Comparison of ENCODE assay signal across 8 mouse cellular contexts in the genomic region with DNA sequence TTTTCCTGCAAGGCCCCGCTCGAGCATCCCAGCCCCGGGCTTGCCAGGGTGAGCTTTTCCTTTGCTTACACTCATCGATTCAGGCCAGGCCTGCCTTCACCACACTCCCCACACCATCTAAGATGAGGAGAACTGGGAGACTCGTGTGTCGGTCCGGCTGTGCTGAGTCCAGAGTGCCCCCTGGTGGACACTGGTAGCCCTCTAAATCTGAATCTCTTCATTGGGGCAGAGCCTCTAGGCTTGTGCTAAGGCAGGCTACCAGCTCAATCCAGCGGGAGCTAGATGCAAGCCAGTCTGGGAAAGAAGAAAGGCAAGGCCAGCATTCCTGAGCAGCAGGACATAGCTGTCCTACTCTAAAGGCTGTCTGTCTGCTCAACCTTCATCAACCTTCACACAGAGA. TPM values are rescaled to one million over a fixed set of nuclear protein-coding genes. Genes with fewer than 3 reads are reported as not detected.
DNase-seq lines count a peak whose midpoint lies in the region; ATAC-seq lines count a peak whose summit lies in the region.

No protein-coding gene starts in this region.

- H3K27ac ChIP-seq in hindbrain, embryonic 11.5 days (ENCODE audit: low read depth, low read length): no peak overlapping the region

- no peaks in the 10 kb centered on the region for H3K36me3 ChIP-seq in hindbrain, embryonic 11.5 days (ENCODE audit: control insufficient read depth, insufficient read depth, low read length)

- no peaks in the 10 kb centered on the region for H3K9me3 ChIP-seq in hindbrain, embryonic 11.5 days (ENCODE audit: control insufficient read depth, low read length)

- no peaks in the 10 kb centered on the region for H3K4me1 ChIP-seq in hindbrain, embryonic 11.5 days (replicated peaks; ENCODE audit: control insufficient read depth, insufficient read depth, low read length)

- 25% methylated on average over 8 of the region's 8 CpGs for WGBS in hindbrain, embryonic 11.5 days

- peak; percentile 98 for DNase-seq in ES-CJ7 (ENCODE audit: low read depth, low spot score)
- DNase-seq in cerebellum, adult 11 months: peak; percentile 87
- peak; percentile 88 for DNase-seq in hindbrain, embryonic 11.5 days (ENCODE audit: low spot score)
- peak; percentile 84 to 92 for DNase-seq in layer of hippocampus, postnatal 14 days (ENCODE audit: low spot score in 2 of 2)
- peak; percentile 95 for DNase-seq in lung, postnatal 10 days
- peak; percentile 64 for DNase-seq in retina, adult 2 months (ENCODE audit: low read depth, low spot score)
- peak; percentile 89 for DNase-seq in thymus, postnatal 25 days

- no peak overlapping the region for H3K9ac ChIP-seq in hindbrain, embryonic 11.5 days (ENCODE audit: low read depth, low read length)

- ATAC-seq in frontal cortex, adult (ENCODE audit: low TSS enrichment): peak; percentile 92
- ATAC-seq in hindbrain, embryonic 11.5 days (ENCODE audit: low FRiP score): peak; percentile 25; the same call in 1 of the 2 replicates

- no peak overlapping the region for H3K4me3 ChIP-seq in hindbrain, embryonic 11.5 days (ENCODE audit: low read depth, low read length)

- no peak overlapping the region for H3K4me2 ChIP-seq in hindbrain, embryonic 11.5 days (replicated peaks; ENCODE audit: low read depth, low read length)

- H3K27me3 ChIP-seq in hindbrain, embryonic 11.5 days (ENCODE audit: control insufficient read depth, insufficient read depth, low read length): no peaks in the 10 kb centered on the region

RNA-seq across cellular contexts. Expression of a gene that starts 19.2 kb away (rescaled TPM):
- polyA plus RNA-seq in hindbrain, embryonic 11.5 days (2014; fragmentation: Nextera tagmentation; extraction: Ambion mirVana): 17.8 and 22.1 TPM in 2 replicates
- total RNA-seq in layer of hippocampus, postnatal 14 days (2021): 10 to 100 TPM; 12.3 to 13.5 TPM

RNA-seq across cellular contexts. Expression of a gene that starts 19.8 kb away (rescaled TPM):
- polyA plus RNA-seq in hindbrain, embryonic 11.5 days (2014; fragmentation: Nextera tagmentation; extraction: Ambion mirVana): 26.0 and 29.5 TPM in 2 replicates
- 10 to 100 TPM; 33.0 to 36.7 TPM for total RNA-seq in layer of hippocampus, postnatal 14 days (2021)

RNA-seq across cellular contexts. Expression of a gene that starts 35.7 kb away (rescaled TPM):
- polyA plus RNA-seq in hindbrain, embryonic 11.5 days (2014; fragmentation: Nextera tagmentation; extraction: Ambion mirVana): 0.82 and 1.1 TPM in 2 replicates
- total RNA-seq in layer of hippocampus, postnatal 14 days (2021): not detected

RNA-seq across cellular contexts. Expression of a gene that starts 47.3 kb away (rescaled TPM):
- 95.5 and 98.2 TPM in 2 replicates for polyA plus RNA-seq in hindbrain, embryonic 11.5 days (2014; fragmentation: Nextera tagmentation; extraction: Ambion mirVana)
- total RNA-seq in layer of hippocampus, postnatal 14 days (2021): 10 to 100 TPM; 41.2 to 47.2 TPM

RNA-seq across cellular contexts. Expression of a gene that starts 49.6 kb away (rescaled TPM):
- polyA plus RNA-seq in hindbrain, embryonic 11.5 days (2014; fragmentation: Nextera tagmentation; extraction: Ambion mirVana): 0.07 TPM in 1 of 2 replicates, not detected in the other
- 1 to 10 TPM in 1 of 2 experiments, under 1 TPM in 1; 0.81 to 1.1 TPM for total RNA-seq in layer of hippocampus, postnatal 14 days (2021)
